Mouse (Mus musculus) ES-CJ7 (cell line): ENCODE results near the gene Dnah2.

Source experiments
- DNase-seq: peaks from one replicate; pipeline ENCODE4 v3.0.0; 2011; ENCODE audit warnings: low read depth, low spot score

Dnah2 gene

DNA sequence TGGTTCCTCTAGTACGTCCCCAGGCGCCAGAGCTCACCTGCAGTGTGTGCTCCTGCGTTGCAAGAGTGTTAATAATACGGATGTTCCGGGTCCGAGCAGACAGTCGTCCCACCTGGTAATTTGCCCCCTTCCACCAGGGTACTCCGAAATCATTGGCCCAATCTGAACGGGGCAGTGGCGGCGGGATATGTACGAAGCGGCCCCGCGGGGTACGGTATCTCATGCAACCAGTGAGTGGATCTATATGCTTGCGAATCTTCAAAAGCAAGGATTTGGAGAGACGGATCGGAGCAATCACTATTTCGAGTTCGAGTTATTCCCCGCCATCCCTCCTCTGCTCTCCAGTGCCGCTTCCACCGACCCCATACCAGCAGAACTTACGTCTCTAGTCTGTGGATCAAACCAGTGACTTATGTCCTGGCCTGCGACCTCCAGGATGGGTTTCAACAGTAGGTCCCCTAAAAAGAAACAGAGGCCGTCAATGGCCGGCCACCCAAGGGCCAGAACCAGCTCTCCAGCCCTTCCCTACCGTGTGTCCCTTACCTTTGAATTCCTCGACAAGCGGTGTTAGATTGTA, 154.2 kb downstream of the Dnah2 start:
- peak; percentile 16 for DNase-seq

DNA sequence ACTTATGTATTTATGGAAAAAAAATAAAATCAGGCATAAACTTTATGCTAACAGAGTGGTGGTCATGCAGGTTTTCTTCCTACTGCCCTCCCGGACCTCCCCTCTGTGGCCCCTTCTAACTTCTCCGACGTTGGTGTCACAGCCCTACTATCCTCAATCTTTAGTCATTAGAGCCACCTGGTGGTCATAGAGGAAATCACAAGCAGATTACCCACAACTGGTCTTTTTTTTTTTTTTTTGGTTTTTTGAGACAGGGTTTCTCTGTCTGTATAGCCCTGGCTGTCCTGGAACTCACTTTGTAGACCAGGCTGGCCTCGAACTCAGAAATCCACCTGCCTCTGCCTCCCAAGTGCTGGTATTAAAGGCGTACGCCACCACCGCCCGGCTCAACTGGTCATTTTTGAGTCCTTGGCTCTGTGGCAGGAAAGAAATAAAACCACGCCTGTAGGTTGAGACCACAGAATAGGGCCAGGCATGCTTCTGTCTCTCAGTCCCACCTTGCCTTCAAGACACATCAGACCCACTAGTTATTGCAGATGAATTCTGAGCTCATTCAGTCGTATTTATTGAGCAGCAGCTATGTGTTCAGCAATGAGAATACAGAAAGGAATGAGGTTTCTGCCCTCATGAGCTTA, 158.4 kb downstream of the Dnah2 start:
- peak; percentile 76 for DNase-seq

DNA sequence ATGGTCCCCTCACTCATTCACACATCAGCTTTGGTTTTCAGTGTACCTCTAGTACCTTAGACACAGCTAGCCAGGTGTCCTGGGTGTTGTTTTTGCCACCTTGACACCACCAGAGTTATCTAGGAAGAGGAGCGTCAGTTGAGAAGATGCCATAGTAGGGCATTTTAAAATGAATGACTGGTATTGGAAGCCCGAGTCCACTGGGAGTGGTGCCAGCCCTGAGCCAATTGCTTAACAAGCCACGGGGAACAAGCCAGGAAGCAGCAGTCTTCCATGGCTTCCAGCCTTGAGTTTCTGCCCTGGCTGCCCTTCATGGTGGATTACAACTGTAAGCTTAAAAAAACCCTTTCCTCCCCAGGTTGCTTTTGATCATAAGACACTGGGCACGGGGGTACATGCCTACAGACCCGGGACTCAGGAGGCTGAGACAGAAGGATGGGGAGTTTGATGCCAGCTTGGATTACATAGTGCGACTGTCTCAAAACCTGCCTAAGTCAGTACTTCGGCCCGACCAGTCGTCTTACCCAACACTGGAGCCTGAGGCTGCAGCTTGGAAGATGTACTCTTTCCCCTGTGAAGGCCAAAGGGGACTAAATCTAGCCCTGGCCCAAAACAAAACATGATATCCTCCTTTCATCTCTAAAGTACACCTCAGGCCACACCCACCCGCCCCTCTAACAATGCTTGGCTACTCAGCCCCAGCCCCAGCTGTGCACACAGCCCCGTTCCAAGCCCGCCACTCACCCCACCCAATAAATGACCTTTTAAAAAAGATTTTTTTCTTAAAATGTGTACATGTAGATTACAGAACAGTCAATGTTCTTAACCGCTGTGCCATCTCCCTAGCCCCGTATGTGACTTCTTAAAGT, 159.1 kb downstream of the Dnah2 start:
- DNase-seq: peak; percentile 22

DNA sequence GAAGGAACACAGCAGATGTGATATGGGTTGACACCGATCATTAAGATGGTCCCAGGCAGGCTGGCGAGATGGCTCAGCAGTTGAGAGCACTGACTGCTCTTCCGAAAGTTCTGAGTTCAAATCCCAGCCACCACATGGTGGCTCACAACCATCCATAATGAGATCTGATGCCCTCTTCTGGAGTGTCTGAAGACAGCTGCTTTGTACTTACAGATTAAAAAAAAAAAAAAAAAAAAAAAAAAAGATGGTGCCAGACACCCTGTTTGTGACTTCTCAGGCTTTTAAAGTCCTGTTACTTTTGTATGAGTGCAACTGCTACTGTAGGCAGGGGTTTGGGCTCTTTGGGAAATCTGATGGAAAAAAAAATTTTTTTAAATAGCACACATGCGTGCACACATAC, 160.2 kb downstream of the Dnah2 start:
- peak; percentile 1 for DNase-seq

DNA sequence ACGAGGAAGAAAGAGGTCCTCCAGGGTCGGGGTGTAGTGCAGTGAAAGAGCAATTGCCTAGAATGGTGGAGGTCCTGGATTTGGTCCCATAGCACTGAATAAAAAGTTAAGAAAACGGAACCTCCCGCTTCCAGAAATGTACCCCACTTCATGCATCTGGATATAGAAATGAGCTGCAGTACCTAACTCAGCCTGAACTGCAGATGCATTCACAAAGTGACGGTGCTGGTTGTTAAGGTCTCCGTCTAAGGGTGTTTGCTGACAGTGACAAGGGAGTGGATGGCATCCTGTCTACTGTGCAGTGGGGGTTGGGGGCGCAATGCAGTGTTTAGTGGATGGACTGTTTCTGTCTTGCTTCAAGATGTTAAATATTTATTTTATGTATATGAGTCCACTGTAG, 162.2 kb downstream of the Dnah2 start:
- no peak for DNase-seq

DNA sequence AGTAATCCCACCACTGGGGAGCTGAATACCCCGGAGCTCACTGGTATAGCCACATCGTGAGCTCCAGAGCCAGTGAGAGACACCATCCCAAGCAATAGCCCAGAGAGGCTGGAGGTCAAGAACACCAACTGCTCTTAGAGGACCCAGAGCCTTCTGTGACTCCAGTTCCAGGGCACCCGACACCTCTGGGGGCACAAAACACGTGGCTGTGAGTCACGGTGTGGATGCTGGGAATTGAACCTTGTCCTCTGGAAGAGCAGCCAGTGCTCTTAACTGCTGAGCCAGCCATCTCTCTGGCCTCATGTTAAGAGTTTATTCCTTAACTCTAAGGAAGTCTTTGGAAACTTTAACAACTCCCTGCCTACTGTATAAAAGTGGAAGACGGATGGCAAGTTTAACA, 163.9 kb downstream of the Dnah2 start:
- no peak for DNase-seq

DNA sequence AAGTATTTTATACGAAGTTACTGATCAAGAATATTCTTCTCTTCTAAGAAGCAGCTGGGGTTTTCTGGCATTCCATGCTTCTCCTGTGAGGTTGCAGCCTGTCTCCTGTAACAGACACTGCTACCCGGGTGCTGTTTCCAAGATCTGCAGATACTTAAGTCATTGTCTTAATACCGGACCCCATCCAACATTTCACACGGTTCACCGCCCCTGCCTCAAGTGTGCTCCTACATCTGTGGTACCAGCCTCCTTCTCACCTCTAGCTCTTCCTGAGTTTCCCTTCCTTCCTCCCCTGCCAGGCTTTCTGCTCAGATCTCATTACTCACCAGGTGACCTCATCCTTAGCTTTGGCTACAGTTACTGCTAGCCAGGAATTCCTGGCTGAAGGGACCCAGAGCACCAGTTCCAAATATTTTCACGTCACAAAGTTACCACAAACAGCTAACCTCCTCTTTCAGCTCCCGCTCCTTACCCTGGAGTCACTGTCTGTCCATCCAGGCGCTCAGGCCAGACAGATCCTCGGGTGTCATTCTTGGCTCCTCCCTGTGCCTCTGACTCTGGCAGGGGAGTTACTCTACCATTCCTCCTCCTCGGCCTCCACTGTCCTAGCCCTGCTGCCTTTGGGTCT, 166.3 kb downstream of the Dnah2 start:
- no peak for DNase-seq

DNA sequence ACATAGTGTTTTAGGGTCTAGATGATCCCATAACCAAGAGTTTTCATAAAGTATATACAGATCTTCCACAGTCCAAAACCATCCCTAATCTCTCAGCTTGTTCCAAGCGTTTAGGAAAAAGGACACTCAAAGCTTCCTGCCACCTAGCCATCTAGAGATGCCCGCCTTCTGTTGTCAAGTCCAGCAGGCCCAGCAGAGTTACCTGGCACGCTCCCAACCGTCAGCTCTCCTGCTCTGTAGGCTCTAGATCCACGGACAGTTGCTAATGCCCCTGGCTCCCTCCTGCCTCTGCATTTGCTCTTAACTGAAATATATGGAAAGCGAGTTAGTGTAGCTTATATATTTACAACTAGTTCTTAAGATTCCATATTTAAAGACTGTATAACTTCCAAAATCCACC, 167.6 kb downstream of the Dnah2 start:
- DNase-seq: no peak

DNA sequence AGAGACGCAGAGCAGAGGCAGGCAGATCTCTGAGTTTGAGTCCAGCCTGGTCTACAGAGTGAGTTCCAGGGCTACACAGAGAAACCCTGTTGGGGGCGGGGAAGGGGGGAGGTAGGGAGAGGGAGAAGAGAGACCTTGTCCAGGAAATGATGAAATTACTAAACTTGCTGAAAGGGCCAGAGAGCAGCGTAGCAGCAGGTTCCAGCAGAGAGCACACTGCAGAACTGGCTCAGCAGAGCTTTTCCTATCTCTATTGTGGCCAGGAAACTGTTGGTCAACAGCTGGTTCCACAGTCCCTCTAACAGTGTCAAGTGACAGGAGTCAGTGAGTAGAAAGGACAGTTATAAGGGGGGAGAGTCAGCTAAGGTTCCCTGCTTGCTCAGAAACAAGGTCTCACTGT, 169.3 kb downstream of the Dnah2 start:
- DNase-seq: no peak

DNA sequence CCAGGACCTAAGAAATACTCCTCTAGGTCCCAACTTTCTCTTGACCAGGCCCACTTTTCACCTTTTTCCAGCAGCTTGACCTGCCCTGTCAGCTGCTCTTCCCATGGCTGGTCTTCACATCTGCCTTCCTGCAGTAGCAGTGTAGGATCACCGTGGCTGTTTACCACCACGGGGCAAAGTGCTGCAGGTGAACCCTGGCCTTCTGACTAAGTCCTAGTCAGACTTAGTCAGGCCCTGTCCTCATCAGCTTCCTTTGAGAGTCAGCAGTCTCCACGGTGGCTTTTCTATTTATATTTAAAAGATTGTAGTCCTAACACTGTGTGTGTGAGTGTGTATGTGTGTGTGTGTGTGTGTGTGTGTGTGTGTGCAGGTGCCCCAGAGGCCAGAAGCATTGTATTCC, 171.1 kb downstream of the Dnah2 start:
- no peak for DNase-seq

DNA sequence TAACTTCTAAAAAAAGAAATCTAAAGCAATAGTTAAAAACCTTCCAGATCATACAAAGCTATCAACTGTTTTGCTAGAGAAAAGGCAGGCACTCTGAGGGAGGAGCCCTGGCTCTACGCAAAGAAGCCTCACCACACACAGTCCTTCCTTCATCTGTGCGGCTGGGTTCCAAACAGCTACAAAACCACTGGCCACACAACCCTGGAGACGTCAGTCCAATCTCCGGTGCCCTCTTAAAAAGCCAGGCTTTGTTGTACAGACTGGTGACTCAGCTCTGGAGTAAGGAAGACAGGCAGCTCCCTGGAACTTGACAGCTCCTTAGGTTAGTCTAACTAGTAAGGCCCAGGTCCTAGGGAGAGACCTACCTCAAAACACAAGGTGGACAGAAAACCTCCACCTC, 173.3 kb downstream of the Dnah2 start:
- no peak for DNase-seq

DNA sequence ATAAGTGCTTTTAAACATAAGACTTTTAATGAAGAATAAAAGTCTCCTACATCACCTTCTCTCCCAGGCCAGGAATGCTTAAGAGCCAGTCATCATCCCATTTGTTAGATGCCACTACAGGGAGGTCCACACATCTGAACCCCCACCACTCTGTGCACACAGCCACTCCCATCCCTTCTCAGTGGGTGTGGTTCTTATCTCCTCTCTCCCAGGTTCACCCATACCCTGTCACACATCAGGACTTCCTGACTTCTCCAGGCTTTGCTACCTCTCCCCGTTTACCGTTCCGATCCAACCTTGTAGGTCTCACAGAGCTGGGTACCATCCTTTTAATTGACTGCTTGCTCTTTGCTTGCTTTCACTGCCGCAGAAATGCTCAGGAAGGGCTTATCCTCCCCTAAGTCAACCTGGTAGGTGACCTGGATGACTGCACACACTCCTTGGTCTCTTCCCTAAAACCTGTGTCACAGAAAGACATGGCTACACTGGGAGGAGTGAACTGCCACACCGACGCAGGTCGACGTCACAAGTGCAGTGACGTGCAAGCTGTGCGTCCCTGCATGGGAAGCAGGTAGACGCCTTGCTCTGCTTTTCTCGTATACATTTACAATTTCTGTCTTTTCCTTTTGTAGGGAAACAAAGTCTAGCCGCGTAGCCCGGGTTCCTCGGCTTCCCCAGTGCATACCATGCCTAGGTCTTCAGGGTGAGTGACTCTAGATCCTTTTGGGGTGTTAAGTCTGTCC, 175.5 kb downstream of the Dnah2 start:
- peak; percentile 83 for DNase-seq

DNA sequence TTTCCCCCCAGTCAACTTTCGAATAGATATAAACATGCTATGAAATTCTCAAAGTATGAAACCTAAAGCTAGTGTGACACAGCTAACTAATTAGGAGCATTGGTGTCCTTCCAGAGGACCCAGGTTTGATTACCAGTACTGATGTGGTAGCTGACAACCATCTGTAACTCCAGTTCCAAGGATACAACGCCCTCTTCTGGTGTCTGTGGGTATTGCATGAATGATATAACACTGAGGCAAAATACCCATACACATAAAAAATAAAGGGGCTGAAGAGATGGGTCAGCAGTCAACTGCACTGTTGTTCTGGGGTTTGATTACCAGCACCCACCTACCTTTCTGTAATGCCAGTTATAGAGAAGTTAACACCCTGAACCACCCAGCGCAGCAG, 176.1 kb downstream of the Dnah2 start:
- peak; percentile 63 for DNase-seq

DNA sequence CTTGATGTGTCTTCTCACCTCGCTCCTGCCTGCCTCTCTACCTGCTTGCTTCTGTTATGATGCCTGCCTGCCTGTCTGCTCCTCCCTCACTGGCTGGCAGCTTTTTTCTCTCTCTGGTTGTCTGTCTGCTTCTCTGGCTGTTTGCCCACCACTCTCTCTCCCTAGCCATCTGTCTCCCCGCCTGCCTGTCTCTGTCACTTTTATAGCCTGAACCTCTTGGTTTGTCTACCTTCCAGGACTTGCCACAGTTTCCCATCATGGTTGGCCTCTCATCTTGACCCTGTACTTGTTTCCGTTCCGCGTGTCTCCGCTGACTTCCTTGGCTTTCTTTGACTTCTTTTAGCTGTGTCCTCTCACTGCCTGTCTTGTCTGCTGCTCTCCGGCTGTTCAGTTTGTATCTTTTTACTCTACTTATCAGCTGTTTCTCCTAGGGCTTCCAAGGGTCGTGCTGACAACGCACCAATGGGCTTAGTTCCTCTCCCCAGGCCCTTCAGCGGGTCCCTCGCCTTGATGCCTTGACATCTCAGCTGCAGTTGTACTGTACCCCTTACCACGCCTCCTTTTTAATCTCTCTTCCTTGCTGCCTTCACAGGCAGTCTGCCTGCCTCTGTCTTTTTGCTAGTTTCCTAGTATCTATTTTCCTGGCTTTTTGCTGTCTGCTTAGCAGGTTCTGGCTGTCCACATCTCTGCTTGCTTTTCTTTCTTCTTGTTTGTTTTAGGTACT, 176.7 kb downstream of the Dnah2 start:
- DNase-seq: no peak

DNA sequence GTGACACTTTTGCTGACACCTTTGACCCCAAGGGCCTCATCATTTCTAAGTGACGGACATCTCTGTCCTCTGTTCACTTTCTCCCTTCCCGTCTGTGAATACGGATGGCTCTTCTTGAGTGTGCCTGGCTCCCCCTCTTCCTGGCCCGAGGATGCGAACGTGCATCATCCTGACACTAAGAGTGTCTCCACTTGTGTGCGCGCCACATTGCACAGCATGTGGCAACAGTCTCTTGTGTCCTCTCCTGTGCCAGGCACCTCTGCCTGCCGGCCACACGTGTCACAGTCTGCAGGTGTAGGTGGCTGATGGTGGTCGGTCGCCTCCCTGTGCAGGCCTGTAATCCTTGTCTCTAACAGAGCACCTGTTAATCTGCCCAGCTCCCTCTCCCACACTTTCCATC, 177.3 kb downstream of the Dnah2 start:
- no peak for DNase-seq

DNA sequence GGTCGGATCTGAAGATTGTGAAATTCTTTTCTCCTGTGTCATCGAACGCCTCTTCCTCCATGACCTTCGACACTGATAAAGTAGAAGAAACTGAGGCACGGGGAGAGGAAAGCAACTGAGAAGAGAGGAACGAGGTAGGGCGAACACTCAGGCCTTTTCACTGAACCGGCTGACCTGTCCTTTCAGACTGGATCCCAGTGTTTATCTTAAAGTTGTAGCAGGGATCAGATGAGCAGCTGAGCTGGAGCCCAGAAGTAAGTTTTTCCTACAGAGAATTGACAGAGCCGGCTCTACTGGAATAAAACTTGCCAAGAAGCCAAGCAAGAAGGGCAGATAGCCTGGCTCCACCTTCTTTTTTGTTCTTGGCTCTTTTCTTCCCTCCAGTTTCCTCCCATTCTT, 178.1 kb downstream of the Dnah2 start:
- no peak for DNase-seq
